ENCODE assay signal across 8 mouse cellular contexts in the genomic region with DNA sequence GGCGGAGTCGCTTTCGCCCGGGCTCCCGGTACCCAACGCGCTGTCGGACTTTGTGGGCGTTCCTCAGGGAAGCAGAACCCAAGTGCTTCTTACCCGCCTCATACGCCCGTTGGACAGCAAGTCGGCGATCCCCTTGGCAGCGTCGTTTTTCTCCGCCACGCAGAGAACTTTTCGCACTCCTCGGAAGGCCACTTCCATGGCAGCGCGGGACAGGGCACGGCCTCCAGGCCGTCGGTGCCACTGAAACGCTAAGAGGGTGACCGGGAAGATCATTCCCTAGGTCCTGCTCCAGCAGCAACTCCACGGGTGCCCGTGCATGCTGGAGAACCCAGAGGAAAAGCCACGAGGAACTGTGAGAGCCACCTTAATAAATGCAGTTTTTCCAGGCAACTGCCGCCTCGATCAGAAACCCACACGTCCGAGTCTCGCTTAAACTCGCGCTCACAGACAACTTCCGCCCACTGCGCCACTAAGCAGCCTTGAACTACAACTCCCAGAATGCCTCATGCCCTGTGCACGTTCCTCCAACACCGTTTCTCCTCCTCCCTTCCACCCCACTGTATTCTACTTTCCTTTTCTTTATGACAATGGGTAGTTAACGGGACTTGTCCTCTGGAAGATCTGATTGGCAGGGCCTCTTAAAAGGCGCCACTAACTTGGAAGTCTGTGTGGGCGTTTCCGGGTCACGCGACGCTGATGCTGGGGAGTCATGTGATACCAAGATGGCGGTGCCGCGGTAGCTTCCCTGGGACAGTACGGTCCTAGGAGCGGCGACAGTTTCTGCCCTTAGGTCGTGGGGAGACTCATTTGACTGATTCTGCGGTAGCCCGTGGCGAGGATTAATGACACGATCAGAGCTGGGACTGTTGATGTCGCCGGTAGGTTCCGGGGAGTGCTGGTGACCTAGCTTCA. TPM values are rescaled to one million over a fixed set of nuclear protein-coding genes. Genes with fewer than 3 reads are reported as not detected.
A peak's percentile ranks its signal among the peaks of the same experiment; 100 is the strongest.
DNase-seq lines count a peak whose midpoint lies in the region; ATAC-seq and TF ChIP-seq lines count a peak whose summit lies in the region.

Gene Top3a (minus strand): TSS at position 537 of the 912 bp plus-strand sequence.
Gene Smcr8 (plus strand): TSS at position 696 of the 912 bp plus-strand sequence.

- peak; percentile 50; the same call in 1 of the 2 replicates for TF ChIP-seq EP300 in ES-Bruce4 (IDR thresholded peaks at IDR 0.05; ENCODE audit: insufficient read depth, low read depth, low read length)
- peak; percentile 74 for TF ChIP-seq EP300 in liver, postnatal 0 days (IDR thresholded peaks at IDR 0.05; ENCODE audit: low read depth)

- H3K4me1 ChIP-seq in ES-Bruce4 (ENCODE audit: control insufficient read depth, insufficient read depth, low read length) = no peaks in the 10 kb centered on the region
- H3K4me1 ChIP-seq in forebrain, embryonic 13.5 days = peaks cover 69% of the 10 kb centered on the region
- peaks cover 61% of the 10 kb centered on the region for H3K4me1 ChIP-seq in liver, postnatal 0 days (ENCODE audit: insufficient read depth)
- H3K4me1 ChIP-seq in neural tube, embryonic 14.5 days (ENCODE audit: control insufficient read depth, insufficient read depth, low read length) = peaks cover 56% of the 10 kb centered on the region

- no peaks in the 10 kb centered on the region for H3K9me3 ChIP-seq in ES-Bruce4 (replicated peaks; ENCODE audit: control insufficient read depth, insufficient read depth, low read length, poor library complexity, severe bottlenecking)
- no peaks in the 10 kb centered on the region for H3K9me3 ChIP-seq in forebrain, embryonic 13.5 days (replicated peaks)
- no peaks in the 10 kb centered on the region for H3K9me3 ChIP-seq in liver, postnatal 0 days (ENCODE audit: low read length)
- no peaks in the 10 kb centered on the region for H3K9me3 ChIP-seq in neural tube, embryonic 14.5 days (ENCODE audit: control insufficient read depth, low read length)

- TF ChIP-seq CTCF in ES-Bruce4 (IDR thresholded peaks at IDR 0.05; ENCODE audit: low read depth, low read length) = no peak
- TF ChIP-seq CTCF in liver, postnatal 0 days (IDR thresholded peaks at IDR 0.05; ENCODE audit: low read depth) = no peak

- H3K27me3 ChIP-seq in ES-Bruce4 (ENCODE audit: control insufficient read depth, insufficient read depth, low read length, poor library complexity, severe bottlenecking) = no peaks in the 10 kb centered on the region
- H3K27me3 ChIP-seq in forebrain, embryonic 13.5 days = no peaks in the 10 kb centered on the region
- no peaks in the 10 kb centered on the region for H3K27me3 ChIP-seq in liver, postnatal 0 days (ENCODE audit: insufficient read depth, low read length)
- no peaks in the 10 kb centered on the region for H3K27me3 ChIP-seq in neural tube, embryonic 14.5 days (ENCODE audit: control insufficient read depth, insufficient read depth, low read length)

- peak within 1 kb of the TSS; percentile 86 for H3K4me2 ChIP-seq in forebrain, embryonic 13.5 days
- H3K4me2 ChIP-seq in liver, postnatal 0 days (ENCODE audit: low read depth, low read length) = peak within 1 kb of the TSS; percentile 82
- H3K4me2 ChIP-seq in neural tube, embryonic 14.5 days (ENCODE audit: low read depth, low read length) = peak within 1 kb of the TSS; percentile 95

- under 1% methylated on average over 62 of the region's 62 CpGs for WGBS in forebrain, embryonic 13.5 days
- WGBS in large intestine, adult 2 months = under 1% methylated on average over 62 of the region's 62 CpGs
- WGBS in liver, postnatal 0 days (ENCODE audit: insufficient replicate concordance) = under 1% methylated on average over 62 of the region's 62 CpGs
- WGBS in neural tube, embryonic 14.5 days = 0% methylated on average over 62 of the region's 62 CpGs

- peak; percentile 92 for ATAC-seq in cerebellum, adult (ENCODE audit: insufficient number of reproducible peaks, low FRiP score, low TSS enrichment)
- peak; percentile 99 for ATAC-seq in forebrain, embryonic 13.5 days
- peak; percentile 96 for ATAC-seq in liver, postnatal 0 days
- peak; percentile 99 for ATAC-seq in neural tube, embryonic 14.5 days (ENCODE audit: low read depth)

- peak within 1 kb of the TSS; percentile 72 for H3K9ac ChIP-seq in ES-Bruce4 (ENCODE audit: low read depth, poor library complexity, severe bottlenecking)
- H3K9ac ChIP-seq in forebrain, embryonic 13.5 days = peak within 1 kb of the TSS; percentile 80
- H3K9ac ChIP-seq in liver, postnatal 0 days (replicated peaks) = peak within 1 kb of the TSS; percentile 90
- peak within 1 kb of the TSS; percentile 73 for H3K9ac ChIP-seq in neural tube, embryonic 14.5 days (replicated peaks; ENCODE audit: low read depth, low read length)

- peak; percentile 92 for DNase-seq in heart, postnatal 10 days
- peak; percentile 94 for DNase-seq in large intestine, adult 2 months (ENCODE audit: low read depth, low spot score)
- peak; percentile 88 for DNase-seq in liver, postnatal 0 days
- DNase-seq in testis, postnatal 10 days (ENCODE audit: low spot score) = peak; percentile 83

- H3K4me3 ChIP-seq in ES-Bruce4 (ENCODE audit: low read depth, low read length) = peak within 1 kb of the TSS; percentile 89
- H3K4me3 ChIP-seq in forebrain, embryonic 13.5 days = peak within 1 kb of the TSS; percentile 91
- peak within 1 kb of the TSS; percentile 84 for H3K4me3 ChIP-seq in liver, postnatal 0 days (ENCODE audit: low read depth, low read length)
- H3K4me3 ChIP-seq in neural tube, embryonic 14.5 days (ENCODE audit: low read depth, low read length) = peak within 1 kb of the TSS; percentile 88

- intact Hi-C loops in heart, postnatal 10 days (cut with DNase I) = loop anchor here (2.0 kb wide), 1 partner anchor 50 kb away; the partner anchor contains the start of gene Flii

- H3K36me3 ChIP-seq in ES-Bruce4 (ENCODE audit: control insufficient read depth, insufficient read depth, low read length, poor library complexity, severe bottlenecking) = peaks cover 24% of the 10 kb centered on the region
- peaks cover 26% of the 10 kb centered on the region for H3K36me3 ChIP-seq in forebrain, embryonic 13.5 days (ENCODE audit: poor library complexity, severe bottlenecking)
- no peaks in the 10 kb centered on the region; the same call in 1 of the 2 replicates for H3K36me3 ChIP-seq in liver, postnatal 0 days (replicated peaks; ENCODE audit: insufficient read depth, low read length)
- 0 out of 2 replicates have a peak, but pooled peaks cover 5% of the 10 kb centered on the region for H3K36me3 ChIP-seq in neural tube, embryonic 14.5 days (ENCODE audit: control insufficient read depth, insufficient read depth, low read length)

- TF ChIP-seq POLR2A in ES-Bruce4 (IDR thresholded peaks at IDR 0.05; ENCODE audit: insufficient read depth, low read length) = no peak

- H3K27ac ChIP-seq in ES-Bruce4 (ENCODE audit: insufficient read depth, low read length) = peak within 1 kb of the TSS; percentile 72
- H3K27ac ChIP-seq in forebrain, embryonic 13.5 days = peak within 1 kb of the TSS; percentile 70
- H3K27ac ChIP-seq in liver, postnatal 0 days (ENCODE audit: low read depth) = peak within 1 kb of the TSS; percentile 89
- H3K27ac ChIP-seq in neural tube, embryonic 14.5 days (ENCODE audit: low read depth, low read length) = peak within 1 kb of the TSS; percentile 64

RNA-seq across cellular contexts. Expression of gene Top3a, which starts in this region (rescaled TPM):
- 19.6 and 20.4 TPM in 2 replicates for polyA plus RNA-seq in ES-Bruce4 (2011; ENCODE audit: insufficient read depth, insufficient read length, low read depth, missing spikeins)
- polyA plus RNA-seq in forebrain, embryonic 13.5 days (2015; fragmentation: Nextera tagmentation; extraction: Ambion mirVana) = 14.2 and 15.7 TPM in 2 replicates
- 1 to 10 TPM; 5.3 to 6.3 TPM for total RNA-seq in heart, postnatal 10 days (2021)
- polyA plus RNA-seq in large intestine, adult 2 months (2012; rRNA removed) = 5.8 and 6.3 TPM in 2 replicates
- 2.5 and 3.2 TPM in 2 replicates for polyA plus RNA-seq in liver, postnatal 0 days (2015; fragmentation: Nextera tagmentation; extraction: Ambion mirVana)
- polyA plus RNA-seq in neural tube, embryonic 14.5 days (2014; fragmentation: Nextera tagmentation; extraction: Ambion mirVana) = 6.5 and 9.2 TPM in 2 replicates

RNA-seq across cellular contexts. Expression of gene Smcr8, which starts in this region (rescaled TPM):
- polyA plus RNA-seq in ES-Bruce4 (2011; ENCODE audit: insufficient read depth, insufficient read length, low read depth, missing spikeins) = 18.4 and 20.0 TPM in 2 replicates
- 5.6 and 6.5 TPM in 2 replicates for polyA plus RNA-seq in forebrain, embryonic 13.5 days (2015; fragmentation: Nextera tagmentation; extraction: Ambion mirVana)
- 10 to 100 TPM; 16.1 to 16.6 TPM for total RNA-seq in heart, postnatal 10 days (2021)
- polyA plus RNA-seq in large intestine, adult 2 months (2012; rRNA removed) = 5.8 and 9.8 TPM in 2 replicates
- 1.9 and 2.0 TPM in 2 replicates for polyA plus RNA-seq in liver, postnatal 0 days (2015; fragmentation: Nextera tagmentation; extraction: Ambion mirVana)
- 8.0 and 8.3 TPM in 2 replicates for polyA plus RNA-seq in neural tube, embryonic 14.5 days (2014; fragmentation: Nextera tagmentation; extraction: Ambion mirVana)

Comparison
In these comparisons a context has a peak if more than half of its experiments do, and no peak if none do; other contexts are left out.
1. Peak in every context shown above with its lines: DNase-seq, ATAC-seq, H3K4me3 ChIP-seq and H3K27ac ChIP-seq.